Mouse (Mus musculus) forebrain, postnatal 0 days (tissue): ENCODE results near the gene Art2b. TPM values are rescaled to one million over a fixed set of nuclear protein-coding genes. Genes with fewer than 3 reads are reported as not detected.
"Not testable (repeated sequence)": the region's sequence is repeated elsewhere in the genome, so short reads cannot be mapped to it uniquely, and the experiment has no call there.

Experiments
- ATAC-seq: fragments of 200-750 bp; cut with Nextera tagmentation; 2 replicates; pipeline ENCODE4 v1.8.0; 2017; ENCODE audit warnings: mild to moderate bottlenecking, moderate library complexity
- DNase-seq: peaks from one replicate; pipeline ENCODE4 v3.0.0-alpha.2; 2015
- H3K27ac ChIP-seq: fragments of 300-500 bp; sonication (generic); 2 replicates; pipeline ENCODE4 v1.5.1; 2014; ENCODE audit warnings: low read depth, mild to moderate bottlenecking, antibody characterized with exemption, low read length, moderate library complexity, mixed read lengths
- H3K27me3 ChIP-seq: fragments of 300-500 bp; sonication (generic); 2 replicates; pipeline ENCODE4 v1.6.1; 2014; ENCODE audit warnings: mild to moderate bottlenecking, low read length, mixed read lengths; ENCODE audit not compliant: insufficient read depth
- H3K36me3 ChIP-seq: fragments of 300-500 bp; sonication (generic); 2 replicates; pipeline ENCODE4 v1.6.1; 2014; ENCODE audit warnings: mild to moderate bottlenecking, moderate library complexity; ENCODE audit not compliant: insufficient read depth
- H3K4me1 ChIP-seq: fragments of 300-500 bp; sonication (generic); 2 replicates; pipeline ENCODE4 v1.6.1; 2014; ENCODE audit warnings: antibody characterized with exemption; ENCODE audit not compliant: insufficient read depth
- H3K4me2 ChIP-seq: fragments of 300-500 bp; sonication (generic); 2 replicates; pipeline ENCODE4 v1.6.1; 2014; ENCODE audit warnings: low read depth, mild to moderate bottlenecking, moderate library complexity
- H3K4me3 ChIP-seq: fragments of 300-500 bp; sonication (generic); 2 replicates; pipeline ENCODE4 v1.5.1; 2014; ENCODE audit warnings: low read depth, low read length, mixed read lengths
- H3K9ac ChIP-seq: fragments of 300-500 bp; sonication (generic); 2 replicates; pipeline ENCODE4 v1.6.1; 2014; ENCODE audit warnings: mild to moderate bottlenecking
- H3K9me3 ChIP-seq: fragments of 300-500 bp; sonication (generic); 2 replicates; pipeline ENCODE4 v1.6.1; 2016; ENCODE audit warnings: low read length
- CTCF ChIP-seq: sonication (generic); IDR thresholded peaks from 2 replicates; pipeline ENCODE4 v1.5.1; 2016; ENCODE audit warnings: antibody characterized with exemption, control low read depth, low read depth
- WGBS: fragments of 180-500 bp; shearing (Covaris S2); extraction: QIAGEN DNeasy Blood & Tissue Kit; methylation state at CpG from one replicate; pipeline ENCODE4 v1.1.7; 2014; 5-methylcytosine and 5-hydroxymethylcytosine counted together
- polyA plus RNA-seq: library from polyadenylated mRNA; unstranded; fragments of >200 nt; fragmentation: Nextera tagmentation; extraction: Ambion mirVana; gene quantifications from 2 replicates; pipeline ENCODE4 v1.2.1, GENCODE M21; 2015
- total RNA-seq: library from RNA; depleted of rRNA; stranded (reverse); fragments of >200 nt; gene quantifications from 2 replicates; pipeline ENCODE4 v1.2.3, GENCODE M21; 2014

The Art2b gene
- total and polyA plus RNA-seq, 2 experiments from 2014 or later: not detected

DNA sequence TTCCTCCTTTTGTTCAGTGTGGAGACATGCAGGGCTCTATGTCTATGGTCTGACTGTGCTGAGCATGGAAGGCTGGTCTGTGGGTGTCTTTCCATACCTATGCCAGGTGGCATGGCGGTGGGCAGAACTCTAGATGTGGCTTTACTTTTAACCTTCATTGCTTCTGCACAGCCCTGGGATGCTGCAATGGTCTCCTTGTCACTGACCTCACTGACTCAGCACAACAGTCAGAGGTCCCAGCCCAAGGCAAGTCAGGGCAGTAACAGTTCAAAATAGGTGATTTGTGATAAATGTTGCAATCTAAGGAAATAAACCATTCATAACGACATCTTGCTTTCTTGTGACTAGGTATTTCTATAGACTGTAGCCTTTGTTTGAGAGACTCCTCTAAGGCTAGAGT is 21.3 kb downstream of the Art2b start:
- TF ChIP-seq CTCF: no peak
- Histone ChIP-seq H3K4me1 (no peaks in the 10 kb centered on the region), H3K36me3 (no peaks in the 10 kb centered on the region), H3K9me3 (no peaks in the 10 kb centered on the region), H3K9ac (no peak overlapping the region), H3K4me3 (no peak overlapping the region), H3K27ac (no peak overlapping the region), H3K27me3 (no peaks in the 10 kb centered on the region), H3K4me2 (no peak overlapping the region)
- ATAC-seq (no peak), DNase-seq (no peak)
- WGBS: 93% methylated on average over 2 of the region's 2 CpGs

DNA sequence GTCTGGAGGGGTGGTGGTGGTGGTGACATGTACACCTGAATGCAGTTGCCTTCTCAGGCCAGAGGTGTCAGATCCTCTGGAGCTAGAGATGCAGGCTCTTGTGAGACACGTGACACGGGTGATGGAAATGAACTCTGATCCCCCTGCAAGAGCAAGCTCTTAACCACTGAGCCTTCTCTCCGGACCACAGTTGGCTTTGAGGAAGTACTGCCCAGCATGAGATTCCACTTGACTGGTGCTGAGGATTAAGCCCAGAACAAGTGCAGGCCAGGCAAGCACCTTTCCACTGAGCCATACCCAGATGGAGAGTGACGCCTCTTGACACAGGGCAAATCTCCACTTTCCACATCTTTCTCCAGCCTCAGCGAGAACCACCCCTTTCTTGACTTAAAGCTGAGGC is 26.0 kb downstream of the Art2b start:
- H3K27me3 ChIP-seq, DNase-seq, ATAC-seq, H3K9ac ChIP-seq, H3K27ac ChIP-seq, H3K4me2 ChIP-seq, H3K4me3 ChIP-seq, H3K9me3 ChIP-seq, H3K4me1 ChIP-seq, H3K36me3 ChIP-seq: not testable (repeated sequence)
- WGBS: 74% methylated on average over 5 of the region's 5 CpGs

DNA sequence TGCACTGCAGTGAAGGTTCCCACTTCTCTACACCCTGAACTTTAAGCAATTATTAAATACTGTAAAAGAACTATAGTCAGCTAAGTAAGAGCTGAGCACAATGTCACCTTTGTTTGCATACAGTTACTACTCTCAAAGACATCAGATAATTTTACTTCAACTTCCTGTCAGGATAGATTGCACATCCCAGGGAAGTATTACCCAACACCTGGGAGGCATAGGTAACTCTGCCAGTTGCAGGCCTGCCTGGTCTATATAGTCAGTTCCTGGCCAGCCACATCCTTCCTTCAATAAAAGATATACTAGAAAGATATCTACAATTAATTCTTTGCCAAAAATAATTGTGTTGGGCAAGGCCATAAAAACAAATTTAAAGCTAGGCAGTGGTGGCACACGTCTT is 28.0 kb downstream of the Art2b start:
- Histone ChIP-seq H3K9me3 (no peaks in the 10 kb centered on the region), H3K9ac (no peak overlapping the region), H3K4me2 (no peak overlapping the region), H3K4me3 (no peak overlapping the region), H3K27me3 (no peaks in the 10 kb centered on the region), H3K36me3 (no peaks in the 10 kb centered on the region), H3K4me1 (no peaks in the 10 kb centered on the region), H3K27ac (no peak overlapping the region)
- WGBS: 68% methylated on average over 1 of the region's 1 CpGs
- ATAC-seq: no peak
- no peak for DNase-seq
- TF ChIP-seq CTCF: no peak

DNA sequence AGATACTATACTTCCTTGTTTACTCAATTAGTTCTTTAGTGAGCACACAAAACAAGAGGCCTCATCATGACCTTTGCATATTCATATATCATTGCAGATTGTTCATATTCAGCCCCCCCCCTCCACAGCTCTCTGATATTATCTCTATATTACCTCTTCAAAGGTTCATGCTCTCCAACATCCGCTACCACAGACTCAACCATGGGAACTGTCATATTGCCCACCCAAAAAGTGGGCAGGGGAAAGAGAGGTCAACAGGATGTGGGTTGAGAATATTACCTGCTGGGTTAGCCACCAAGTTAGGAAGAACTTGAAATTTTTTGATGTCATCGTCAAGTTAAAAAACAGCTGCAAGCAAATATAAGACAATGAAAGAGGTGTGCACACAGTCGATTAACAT is 29.9 kb downstream of the Art2b start:
- not testable (repeated sequence) for H3K4me3 ChIP-seq, DNase-seq, H3K4me2 ChIP-seq, H3K4me1 ChIP-seq, H3K27ac ChIP-seq, H3K36me3 ChIP-seq, H3K9ac ChIP-seq, H3K27me3 ChIP-seq, ATAC-seq, H3K9me3 ChIP-seq
- WGBS: 96% methylated on average over 3 of the region's 3 CpGs

DNA sequence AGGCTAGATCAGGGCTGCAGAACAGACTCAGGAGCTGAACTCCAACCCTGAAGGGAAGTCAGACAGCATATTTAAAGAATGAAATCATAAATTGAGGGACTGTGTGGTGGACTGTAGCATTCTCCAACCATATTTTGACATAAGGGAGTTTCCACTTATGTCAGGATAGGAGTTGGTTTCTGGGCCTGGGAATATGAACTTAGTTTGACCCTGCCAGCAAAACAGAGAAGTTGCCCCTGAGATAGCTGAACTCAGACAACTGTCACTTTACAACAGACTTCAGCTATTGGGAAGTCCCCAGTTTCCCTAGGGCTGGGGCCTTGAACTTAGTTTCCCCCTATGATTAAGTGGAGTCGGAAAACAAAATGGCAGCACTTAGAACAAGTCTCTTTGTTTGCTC is 33.9 kb downstream of the Art2b start:
- Histone ChIP-seq H3K4me2 (no peak overlapping the region), H3K9me3 (no peaks in the 10 kb centered on the region), H3K27ac (no peak overlapping the region), H3K4me3 (no peak overlapping the region), H3K4me1 (no peaks in the 10 kb centered on the region), H3K9ac (no peak overlapping the region), H3K36me3 (no peaks in the 10 kb centered on the region), H3K27me3 (no peaks in the 10 kb centered on the region)
- ATAC-seq (no peak), DNase-seq (no peak)
- TF ChIP-seq CTCF: no peak
- WGBS: 95% methylated on average over 1 of the region's 1 CpGs

DNA sequence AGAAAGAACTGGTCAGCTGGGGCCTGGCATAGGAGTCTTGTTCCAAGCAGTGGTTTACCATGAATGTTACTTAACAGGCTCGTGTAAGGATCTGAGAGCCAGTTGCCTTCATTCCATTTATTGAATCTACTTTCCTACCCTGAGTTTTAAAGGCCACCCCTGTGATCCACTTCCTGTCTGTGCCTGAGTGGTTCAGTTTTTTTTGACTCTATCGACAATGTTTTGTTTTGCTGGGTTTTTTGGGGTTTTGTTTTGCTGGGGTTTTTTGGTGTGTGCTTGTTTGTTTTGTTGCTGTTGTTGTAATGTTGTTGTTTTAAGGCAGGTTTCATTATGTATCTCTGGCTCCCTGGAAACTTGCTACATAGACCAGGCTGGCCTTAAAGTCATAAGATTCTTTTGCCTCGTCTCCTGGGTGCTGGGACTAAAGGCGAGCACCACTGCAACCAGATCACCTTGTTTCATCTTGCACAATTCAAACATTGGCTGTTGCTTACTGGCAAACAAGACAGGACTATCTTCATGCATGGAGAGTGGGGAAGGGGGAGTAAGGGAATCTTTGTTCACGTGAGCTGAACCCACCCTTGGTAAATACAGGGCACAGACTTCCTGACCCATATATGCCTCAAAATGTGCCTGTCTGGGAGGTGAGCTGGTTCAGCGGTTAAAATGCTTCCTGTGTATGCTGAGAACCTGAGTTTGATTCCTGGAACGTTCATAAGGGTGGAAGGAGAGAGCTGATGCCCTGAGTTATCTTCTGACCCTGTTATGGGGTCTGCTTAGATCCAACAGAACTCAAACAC is 34.5 kb downstream of the Art2b start:
- Histone ChIP-seq H3K4me1 (no peaks in the 10 kb centered on the region), H3K36me3 (no peaks in the 10 kb centered on the region), H3K9me3 (no peaks in the 10 kb centered on the region), H3K9ac (no peak overlapping the region), H3K27ac (no peak overlapping the region), H3K27me3 (no peaks in the 10 kb centered on the region), H3K4me3 (no peak overlapping the region), H3K4me2 (no peak overlapping the region)
- DNase-seq: no peak
- 71% methylated on average over 7 of the region's 7 CpGs for WGBS
- TF ChIP-seq CTCF: no peak
- ATAC-seq: no peak

DNA sequence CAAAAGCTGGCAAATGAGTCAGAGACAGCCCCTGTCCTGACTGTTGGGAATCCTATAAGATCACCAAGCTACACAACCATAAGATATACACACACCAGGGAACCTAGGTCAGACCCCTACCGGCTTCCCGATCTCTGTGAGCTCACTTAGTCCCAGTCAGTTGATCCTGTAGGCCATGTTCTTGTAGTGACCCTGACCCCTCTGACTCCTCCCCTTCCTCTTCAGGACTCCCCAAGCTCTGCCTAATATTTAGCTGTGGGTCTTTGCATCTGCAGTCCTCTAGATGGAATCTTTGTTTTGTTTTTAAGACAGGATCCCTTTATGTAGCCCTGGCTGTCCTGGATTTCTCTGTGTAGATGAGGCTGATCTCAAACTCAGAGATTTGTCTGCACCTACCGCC is 36.1 kb downstream of the Art2b start:
- no peak for TF ChIP-seq CTCF
- no peaks in the 10 kb centered on the region for H3K36me3 ChIP-seq

More for the DNA sequence above, 36.1 kb downstream of the Art2b start:
- H3K9me3 ChIP-seq: no peaks in the 10 kb centered on the region
- H3K4me1 ChIP-seq: no peaks in the 10 kb centered on the region
- no peak overlapping the region for H3K4me3 ChIP-seq
- H3K27ac ChIP-seq: no peak overlapping the region
- no peaks in the 10 kb centered on the region for H3K27me3 ChIP-seq
- no peak overlapping the region for H3K9ac ChIP-seq
- H3K4me2 ChIP-seq: no peak overlapping the region
- no peak for ATAC-seq
- WGBS: 74% methylated on average over 3 of the region's 3 CpGs
- DNase-seq: no peak
